Mouse (Mus musculus): ENCODE results near the gene Trim54. TPM values are rescaled to one million over a fixed set of nuclear protein-coding genes. Genes with fewer than 3 reads are reported as not detected.

Trim54 gene
- total and polyA plus RNA-seq, 3 experiments, result not detected

GRCm38 (mm10) chr5:31110781-31111180, 5.7 kb upstream of the Trim54 start:
- Histone ChIP-seq H3K27ac (ENCODE audit: control insufficient read depth, low read depth, low read length) (no peak overlapping the region), H3K4me1 (ENCODE audit: control insufficient read depth in 1 of 2, insufficient read depth in 2 of 2, low read length in 2 of 2) (no peaks in the 10 kb centered on the region), H3K9me3 (replicated peaks; ENCODE audit: insufficient read depth, low read length) (no peaks in the 10 kb centered on the region), H3K36me3 (ENCODE audit: control insufficient read depth in 1 of 2, insufficient read depth in 2 of 2, low read length in 2 of 2) (no peaks in the 10 kb centered on the region), H3K79me2 (ENCODE audit: control insufficient read depth, insufficient read depth, low read length, poor library complexity) (no peaks in the 10 kb centered on the region), H3K4me3 (ENCODE audit: control insufficient read depth in 1 of 2, insufficient read depth in 1 of 2, low read depth in 2 of 2, low read length in 2 of 2) (no peak overlapping the region), H3K9ac (ENCODE audit: control insufficient read depth, low read depth, low read length, poor library complexity, severe bottlenecking) (no peak overlapping the region), H3K27me3 (ENCODE audit: control insufficient read depth in 1 of 2, insufficient read depth in 2 of 2, low read length in 2 of 2) (peaks cover 3 to 11% of the 10 kb centered on the region in 2 experiments)
- peak; percentile 69 for DNase-seq (ENCODE audit: low read depth, low spot score)
- TF ChIP-seq RAD21 (IDR thresholded peaks at IDR 0.05; ENCODE audit: low read depth, low read length) (peak; percentile 69), USF1 (IDR thresholded peaks at IDR 0.05; ENCODE audit: low read depth, low read length) (no peak), ZC3H11A (IDR thresholded peaks at IDR 0.05; ENCODE audit: low read depth, low read length) (peak; percentile 50), SIN3A (IDR thresholded peaks at IDR 0.05; ENCODE audit: low read length) (0 out of 2 replicates have a peak, but pooled peaks have one; percentile 31), E2F4 (IDR thresholded peaks at IDR 0.05; ENCODE audit: borderline replicate concordance, low read depth, low read length) (no peak), CHD1 (IDR thresholded peaks at IDR 0.05; ENCODE audit: low read depth, low read length) (no peak), CHD2 (IDR thresholded peaks at IDR 0.05; ENCODE audit: low read length) (no peak), RCOR1 (IDR thresholded peaks at IDR 0.05; ENCODE audit: low read depth, low read length) (no peak), POLR2AphosphoS5 (IDR thresholded peaks at IDR 0.05; ENCODE audit: borderline replicate concordance, low read depth, low read length) (no peak), MYC (IDR thresholded peaks at IDR 0.05; ENCODE audit: low read depth, low read length) (no peak), SMC3 (IDR thresholded peaks at IDR 0.05; ENCODE audit: low read depth, low read length) (peak; percentile 87), NRF1 (IDR thresholded peaks at IDR 0.05; ENCODE audit: insufficient read depth, low read depth, low read length, poor library complexity, severe bottlenecking) (no peak), BHLHE40 (IDR thresholded peaks at IDR 0.05; ENCODE audit: borderline replicate concordance, low read depth, low read length) (no peak), ZNF384 (IDR thresholded peaks at IDR 0.05; ENCODE audit: low read depth, low read length) (peak; percentile 67), ZMIZ1 (IDR thresholded peaks at IDR 0.05; ENCODE audit: low read depth, low read length) (no peak), JUND (IDR thresholded peaks at IDR 0.05; ENCODE audit: low read depth, low read length) (0 out of 2 replicates have a peak, but pooled peaks have one; percentile 30), CTCF (IDR thresholded peaks at IDR 0.05 in 2 of 3, conservative IDR thresholded peaks at IDR 0.05 in 1 of 3; ENCODE audit: control insufficient read depth in 1 of 3, insufficient read depth in 1 of 3, low read depth in 2 of 3, low read length in 3 of 3, poor library complexity in 1 of 3, severe bottlenecking in 1 of 3) (peak; percentile 47 to 78 (median 74)), USF2 (IDR thresholded peaks at IDR 0.05; ENCODE audit: borderline replicate concordance in 1 of 2, insufficient read depth in 1 of 2, low read depth in 1 of 2, low read length in 2 of 2) (no peak), GABPA (IDR thresholded peaks at IDR 0.05; ENCODE audit: low read depth, low read length) (no peak), NELFE (IDR thresholded peaks at IDR 0.05; ENCODE audit: low read depth, low read length) (no peak), GATA1 (IDR thresholded peaks at IDR 0.05; ENCODE audit: low read depth, low read length) (no peak)

GRCm38 (mm10) chr5:31116912-31117311, 400 bp downstream of the Trim54 start:
- H3K4me1 ChIP-seq (ENCODE audit: control insufficient read depth in 1 of 2, insufficient read depth in 2 of 2, low read length in 2 of 2), result peaks cover 2 to 7% of the 10 kb centered on the region in 2 experiments; a peak in 3 of 4 replicates
- H3K4me3 ChIP-seq (ENCODE audit: control insufficient read depth in 1 of 2, insufficient read depth in 1 of 2, low read depth in 2 of 2, low read length in 2 of 2), result no peak overlapping the region
- no peaks in the 10 kb centered on the region for H3K79me2 ChIP-seq (ENCODE audit: control insufficient read depth, insufficient read depth, low read length, poor library complexity)
- no peak overlapping the region for H3K27ac ChIP-seq (ENCODE audit: control insufficient read depth, low read depth, low read length)
- TF ChIP-seq MEF2A (IDR thresholded peaks at IDR 0.05; ENCODE audit: extremely low read depth, insufficient replicate concordance, low read depth, low read length, poor library complexity, severe bottlenecking) (no peak), POLR2AphosphoS2 (IDR thresholded peaks at IDR 0.05; ENCODE audit: low read length) (no peak), RCOR1 (IDR thresholded peaks at IDR 0.05; ENCODE audit: low read depth, low read length) (no peak), ZMIZ1 (IDR thresholded peaks at IDR 0.05; ENCODE audit: low read depth, low read length) (no peak), CHD2 (IDR thresholded peaks at IDR 0.05; ENCODE audit: low read length) (no peak), MAX (IDR thresholded peaks at IDR 0.05; ENCODE audit: low read length) (no peak), ETS1 (IDR thresholded peaks at IDR 0.05; ENCODE audit: low read depth, low read length) (no peak), SIN3A (IDR thresholded peaks at IDR 0.05; ENCODE audit: low read length) (no peak), CHD1 (IDR thresholded peaks at IDR 0.05; ENCODE audit: low read depth, low read length) (no peak), MYC (IDR thresholded peaks at IDR 0.05; ENCODE audit: low read depth, low read length) (no peak), MAZ (IDR thresholded peaks at IDR 0.05; ENCODE audit: low read depth, low read length) (no peak), BHLHE40 (IDR thresholded peaks at IDR 0.05; ENCODE audit: borderline replicate concordance, low read depth, low read length) (no peak)
- peaks cover 6 to 17% of the 10 kb centered on the region in 2 experiments for H3K27me3 ChIP-seq (ENCODE audit: control insufficient read depth in 1 of 2, insufficient read depth in 2 of 2, low read length in 2 of 2)
- no peaks in the 10 kb centered on the region for H3K9me3 ChIP-seq (replicated peaks; ENCODE audit: insufficient read depth, low read length)
- peaks cover 0 to 5% of the 10 kb centered on the region in 2 experiments; a peak in 1 of 4 replicates for H3K36me3 ChIP-seq (ENCODE audit: control insufficient read depth in 1 of 2, insufficient read depth in 2 of 2, low read length in 2 of 2)
- no peak overlapping the region for H3K9ac ChIP-seq (ENCODE audit: control insufficient read depth, low read depth, low read length, poor library complexity, severe bottlenecking)
- DNase-seq (ENCODE audit: low read depth, low spot score), result no peak
